Mouse (Mus musculus): ENCODE results near the gene Gm9. TPM values are rescaled to one million over a fixed set of nuclear protein-coding genes. Genes with fewer than 3 reads are reported as not detected.

Gm9 gene
- polyA plus RNA-seq, 1 experiment from 2014 or later, result 0.18 TPM

- Histone ChIP-seq H3K36me3 (no peaks in the 10 kb centered on the region), H3K4me2 (replicated peaks) (no peak overlapping the region)
Observed at GRCm38 (mm10) chrX:37161169-37161568, 49.7 kb downstream of the Gm9 start.

More at GRCm38 (mm10) chrX:37161169-37161568, 49.7 kb downstream of the Gm9 start:
- 76% methylated on average over 10 of the region's 10 CpGs for WGBS
- H3K4me3 ChIP-seq, result no peak overlapping the region
- H3K9ac ChIP-seq, result no peak overlapping the region
- ATAC-seq (ENCODE audit: low FRiP score, low read depth), result no peak
- no peaks in the 10 kb centered on the region for H3K27me3 ChIP-seq
- no peaks in the 10 kb centered on the region for H3K4me1 ChIP-seq
- no peak overlapping the region for H3K27ac ChIP-seq
- H3K9me3 ChIP-seq, result no peaks in the 10 kb centered on the region

Other genes with a start within 250 kb of the Gm9 start
- 75.9 and 77.1 TPM in 2 replicates for gene Sept6, start 219.2 kb downstream of the Gm9 start, polyA plus RNA-seq (2015; fragmentation: Nextera tagmentation; extraction: Ambion mirVana)
- gene Sowahd, start 162.2 kb downstream of the Gm9 start, polyA plus RNA-seq (2015; fragmentation: Nextera tagmentation; extraction: Ambion mirVana), result not detected in 2 replicates
- gene Rpl39, start 125.6 kb downstream of the Gm9 start, polyA plus RNA-seq (2015; fragmentation: Nextera tagmentation; extraction: Ambion mirVana), result 482 and 503 TPM in 2 replicates
- 17.4 and 19.7 TPM in 2 replicates for gene Upf3b, start 100.7 kb downstream of the Gm9 start, polyA plus RNA-seq (2015; fragmentation: Nextera tagmentation; extraction: Ambion mirVana)
- 16.4 and 16.6 TPM in 2 replicates for gene Nkap, start 84.2 kb downstream of the Gm9 start, polyA plus RNA-seq (2015; fragmentation: Nextera tagmentation; extraction: Ambion mirVana)
- gene Akap14, start 42.2 kb downstream of the Gm9 start, polyA plus RNA-seq (2015; fragmentation: Nextera tagmentation; extraction: Ambion mirVana), result not detected in 2 replicates
- 459 and 474 TPM in 2 replicates for gene Ndufa1, start 19.9 kb downstream of the Gm9 start, polyA plus RNA-seq (2015; fragmentation: Nextera tagmentation; extraction: Ambion mirVana)
- gene Rnf113a1, start 19.8 kb downstream of the Gm9 start, polyA plus RNA-seq (2015; fragmentation: Nextera tagmentation; extraction: Ambion mirVana), result 12.3 and 13.8 TPM in 2 replicates
- gene Rhox1, start 11.2 kb upstream of the Gm9 start, polyA plus RNA-seq (2015; fragmentation: Nextera tagmentation; extraction: Ambion mirVana), result not detected in 2 replicates
- 0.29 TPM in 1 of 2 replicates, not detected in the other for gene Rhox2a, start 33.9 kb upstream of the Gm9 start, polyA plus RNA-seq (2015; fragmentation: Nextera tagmentation; extraction: Ambion mirVana)
- gene Rhox3a, start 38.9 kb upstream of the Gm9 start, polyA plus RNA-seq (2015; fragmentation: Nextera tagmentation; extraction: Ambion mirVana), result not detected in 2 replicates
- not detected in 2 replicates for gene Rhox4a, start 54.3 kb upstream of the Gm9 start, polyA plus RNA-seq (2015; fragmentation: Nextera tagmentation; extraction: Ambion mirVana)
- gene Rhox3a2, start 169.0 kb upstream of the Gm9 start, polyA plus RNA-seq (2015; fragmentation: Nextera tagmentation; extraction: Ambion mirVana), result not detected in 2 replicates
- 0.67 and 1.2 TPM in 2 replicates for gene Rhox4a2, start 179.8 kb upstream of the Gm9 start, polyA plus RNA-seq (2015; fragmentation: Nextera tagmentation; extraction: Ambion mirVana)
- gene Rhox2b, start 201.0 kb upstream of the Gm9 start, polyA plus RNA-seq (2015; fragmentation: Nextera tagmentation; extraction: Ambion mirVana), result not detected in 2 replicates
- gene Rhox4b, start 221.5 kb upstream of the Gm9 start, polyA plus RNA-seq (2015; fragmentation: Nextera tagmentation; extraction: Ambion mirVana), result 0.42 TPM in 1 of 2 replicates, not detected in the other
- gene Rhox2c, start 242.6 kb upstream of the Gm9 start, polyA plus RNA-seq (2015; fragmentation: Nextera tagmentation; extraction: Ambion mirVana), result 0.19 TPM in 1 of 2 replicates, not detected in the other
- gene Rhox3c, start 247.5 kb upstream of the Gm9 start, polyA plus RNA-seq (2015; fragmentation: Nextera tagmentation; extraction: Ambion mirVana), result not detected in 2 replicates

All from limb, embryonic 13.5 days (tissue).